Mouse (Mus musculus) right cerebral cortex, adult 2 months (tissue): ENCODE measurements around the gene Gm28230.

Experiments
- DNase-seq, 2 experiments: peaks; one replicate each; pipeline ENCODE4 v3.0.0; 2021 to 2022; ENCODE audit warnings: low spot score in 2 of 2

Gm28230 gene

DNA sequence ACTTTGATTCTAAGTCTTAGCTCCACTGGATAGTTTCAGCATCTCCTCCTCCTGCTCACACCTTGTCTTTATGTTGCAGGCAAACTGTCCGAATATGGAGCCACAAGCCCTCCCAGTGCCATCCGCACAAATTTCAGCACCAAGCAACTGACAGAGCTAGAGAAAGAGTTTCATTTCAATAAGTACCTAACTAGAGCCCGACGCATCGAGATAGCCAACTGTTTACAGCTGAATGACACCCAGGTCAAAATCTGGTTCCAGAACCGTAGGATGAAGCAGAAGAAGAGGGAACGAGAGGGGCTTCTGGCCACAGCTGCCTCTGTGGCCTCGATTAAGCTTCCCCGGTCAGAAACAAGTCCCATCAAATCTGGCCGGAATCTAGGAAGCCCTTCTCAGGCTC lies 37.4 kb downstream of the Gm28230 start:
- no peak for DNase-seq

DNA sequence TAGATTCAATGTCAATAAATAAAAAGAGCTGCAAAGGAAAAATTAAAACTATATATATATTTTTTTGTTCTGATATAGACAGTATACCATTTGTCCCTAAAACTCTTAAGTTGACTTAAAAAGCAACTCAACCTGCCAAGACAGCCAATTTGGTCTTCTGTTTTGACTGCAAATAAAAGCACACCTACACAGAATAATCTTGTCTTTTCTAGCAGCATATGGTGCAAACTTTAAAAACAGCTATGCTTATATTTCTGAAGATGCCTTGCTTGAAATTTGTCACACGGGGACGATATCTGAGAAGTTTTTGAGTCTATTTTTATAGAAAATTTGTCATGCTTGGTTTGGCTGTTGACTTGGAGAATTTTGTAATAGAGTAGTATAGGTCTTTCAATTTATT lies 47.8 kb downstream of the Gm28230 start:
- no peak for DNase-seq

DNA sequence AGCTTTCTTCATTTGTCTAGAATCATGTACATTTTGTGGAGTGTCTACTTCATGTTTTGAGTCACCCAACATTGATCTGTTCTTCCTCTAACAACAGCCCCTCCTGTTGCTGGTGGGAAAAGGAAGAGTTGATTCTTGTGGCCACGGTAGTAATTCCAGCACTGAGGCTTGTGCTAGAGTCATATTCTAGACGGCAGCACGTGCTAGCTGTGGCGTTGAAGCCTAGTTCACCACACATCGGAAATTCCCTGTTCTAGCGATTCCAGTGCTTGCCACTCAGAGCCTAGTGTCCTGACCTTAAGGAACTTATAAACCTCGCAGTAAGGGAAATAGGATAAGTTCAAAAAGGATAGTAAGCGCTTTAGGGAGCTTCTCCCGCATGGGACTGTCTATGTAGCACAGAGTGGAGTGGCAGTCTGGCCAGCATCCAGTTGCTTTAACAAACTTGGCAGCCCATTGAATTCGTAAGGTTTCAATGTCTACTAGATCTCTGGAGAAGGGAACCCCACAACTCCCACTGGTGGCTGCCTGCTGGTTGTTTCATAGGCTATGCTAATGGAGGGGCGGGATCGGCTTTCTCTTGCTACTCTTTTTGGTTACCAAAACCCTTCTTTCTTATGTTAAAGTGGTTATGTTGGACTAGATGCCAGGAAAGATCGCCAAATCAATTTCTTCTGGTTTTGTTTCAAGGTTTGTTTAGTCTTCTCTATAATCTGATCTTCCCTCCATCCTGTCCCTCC lies 51.2 kb downstream of the Gm28230 start:
- no peak for DNase-seq

DNA sequence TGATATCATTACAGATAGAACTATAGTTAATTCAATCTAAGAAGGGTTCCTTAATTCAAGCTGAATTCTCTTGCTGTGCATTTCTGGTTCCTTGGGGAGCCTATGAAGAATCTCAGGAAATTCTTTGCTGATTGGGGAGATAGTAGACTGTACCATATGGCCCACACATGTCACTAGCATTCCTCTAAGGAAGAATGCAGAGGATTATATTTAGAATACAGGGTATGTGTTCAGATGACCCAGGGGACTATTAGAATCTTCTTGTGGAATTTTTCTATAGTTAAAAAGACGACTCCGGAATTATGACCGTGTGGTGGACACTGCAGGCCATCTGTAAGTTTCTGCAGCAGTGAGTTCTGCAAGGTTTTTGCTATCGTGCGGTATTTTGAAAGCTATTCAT lies 54.9 kb downstream of the Gm28230 start:
- DNase-seq, result no peak

DNA sequence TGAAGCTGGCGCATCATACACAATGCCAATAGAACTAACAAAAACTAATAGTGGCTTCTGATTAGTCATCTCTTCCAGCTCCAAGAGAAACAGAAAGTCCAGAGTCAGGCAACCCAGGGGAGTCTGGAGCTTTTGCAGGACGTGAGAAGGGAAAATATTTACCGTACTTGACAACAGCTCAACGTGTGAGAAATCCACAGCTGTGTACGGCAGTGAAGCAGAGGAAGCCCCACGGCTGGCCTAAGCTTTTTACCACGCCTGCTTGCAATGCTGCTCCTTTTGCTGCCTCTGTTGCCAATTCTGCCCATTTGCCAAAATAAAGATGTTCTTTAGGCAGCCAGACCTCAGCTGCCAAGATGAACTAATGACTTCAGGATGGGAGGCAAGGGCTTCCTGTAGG lies 69.0 kb downstream of the Gm28230 start:
- no peak for DNase-seq
